Mouse (Mus musculus): ENCODE measurements around the gene Catsper1.

Gene Catsper1

GRCm38 (mm10) chr19:5353609-5354008 is 18.1 kb downstream of the Catsper1 start:
- DNase-seq (ENCODE audit: low spot score): no peak

GRCm38 (mm10) chr19:5356080-5356479 is 20.5 kb downstream of the Catsper1 start:
- peak; percentile 25 for DNase-seq (ENCODE audit: low spot score)

GRCm38 (mm10) chr19:5362186-5362585 is 26.6 kb downstream of the Catsper1 start:
- no peak for DNase-seq (ENCODE audit: low spot score)

- no peak for DNase-seq (ENCODE audit: low spot score)
Measured at GRCm38 (mm10) chr19:5364124-5364523, 28.6 kb downstream of the Catsper1 start.

GRCm38 (mm10) chr19:5365751-5366150 is 30.2 kb downstream of the Catsper1 start:
- no peak for DNase-seq (ENCODE audit: low spot score)

GRCm38 (mm10) chr19:5366175-5367052 is 30.9 kb downstream of the Catsper1 start, which contains the start of gene Eif1ad:
Gene Eif1ad, plus strand, starts transcription at chr19:5366741.
- DNase-seq (ENCODE audit: low spot score): peak; percentile 97

- no peak for DNase-seq (ENCODE audit: low spot score)
Measured at GRCm38 (mm10) chr19:5367053-5367359, 31.5 kb downstream of the Catsper1 start, which contains the start of gene Banf1. Gene Banf1, minus strand, starts transcription at chr19:5367168.

GRCm38 (mm10) chr19:5367455-5367854 is 31.9 kb downstream of the Catsper1 start:
- no peak for DNase-seq (ENCODE audit: low spot score)

GRCm38 (mm10) chr19:5370932-5371331 is 35.4 kb downstream of the Catsper1 start:
- no peak for DNase-seq (ENCODE audit: low spot score)

- DNase-seq (ENCODE audit: low spot score): no peak
Measured at GRCm38 (mm10) chr19:5372724-5373123, 37.2 kb downstream of the Catsper1 start.

GRCm38 (mm10) chr19:5374177-5374576 is 38.6 kb downstream of the Catsper1 start:
- DNase-seq (ENCODE audit: low spot score): no peak

GRCm38 (mm10) chr19:5374748-5375147 is 39.2 kb downstream of the Catsper1 start:
- DNase-seq (ENCODE audit: low spot score): no peak

GRCm38 (mm10) chr19:5377446-5377845 is 41.9 kb downstream of the Catsper1 start:
- DNase-seq (ENCODE audit: low spot score): no peak

- no peak for DNase-seq (ENCODE audit: low spot score)
Measured at GRCm38 (mm10) chr19:5383326-5383725, 47.8 kb downstream of the Catsper1 start.

GRCm38 (mm10) chr19:5384715-5385114 is 49.2 kb downstream of the Catsper1 start:
- no peak for DNase-seq (ENCODE audit: low spot score)

GRCm38 (mm10) chr19:5388011-5388441 is 52.5 kb downstream of the Catsper1 start:
- DNase-seq (ENCODE audit: low spot score): peak; percentile 27

- DNase-seq (ENCODE audit: low spot score): peak; percentile 98
Measured at GRCm38 (mm10) chr19:5388588-5389242, 53.2 kb downstream of the Catsper1 start, which contains the start of gene Sart1. Gene Sart1, minus strand, starts transcription at chr19:5388703.

GRCm38 (mm10) chr19:5389647-5390046 is 54.1 kb downstream of the Catsper1 start:
- peak; percentile 47 for DNase-seq (ENCODE audit: low spot score)

- DNase-seq (ENCODE audit: low spot score): no peak
Measured at GRCm38 (mm10) chr19:5390416-5390815, 54.9 kb downstream of the Catsper1 start.

GRCm38 (mm10) chr19:5392892-5393291 is 57.4 kb downstream of the Catsper1 start:
- DNase-seq (ENCODE audit: low spot score): no peak
